Mouse (Mus musculus): ENCODE measurements at regions not wholly inside any gene's neighbourhood (a gene's known extent, or its start where the extent isn't known, plus 50 kb on each side); places are given as distances from the start of the nearest gene placed in this dataset.

- TF ChIP-seq CTCF (IDR thresholded peaks at IDR 0.05; ENCODE audit: borderline replicate concordance, insufficient read depth, low read length) (no peak), POLR2A (IDR thresholded peaks at IDR 0.05; ENCODE audit: low read depth, low read length) (no peak)
Measured at GRCm38 (mm10) chr16:25063981-25064380, 222.6 kb upstream of the Tprg start.

Data from embryonic fibroblast, embryonic 13.5 days (primary cell).